Mouse (Mus musculus) midbrain, embryonic 16.5 days (tissue): ENCODE measurements around the gene Eef1a1. TPM values are rescaled to one million over a fixed set of nuclear protein-coding genes. Genes with fewer than 3 reads are reported as not detected.

Experiments
- ATAC-seq: fragments of 200-750 bp; cut with Nextera tagmentation; 2 replicates; pipeline ENCODE4 v1.8.0; 2017; ENCODE audit warnings: moderate TSS enrichment
- H3K27ac ChIP-seq: fragments of 300-500 bp; sonication (generic); 2 replicates; pipeline ENCODE4 v1.5.1; 2014; ENCODE audit warnings: mild to moderate bottlenecking, low read length, mixed read lengths
- H3K27me3 ChIP-seq: fragments of 300-500 bp; sonication (generic); 2 replicates; pipeline ENCODE4 v1.6.1; 2014; ENCODE audit warnings: low read depth, low read length, mixed read lengths; ENCODE audit not compliant: control insufficient read depth, insufficient read depth
- H3K36me3 ChIP-seq: fragments of 300-500 bp; sonication (generic); 2 replicates; pipeline ENCODE4 v1.6.1; 2014; ENCODE audit warnings: mild to moderate bottlenecking, low read length, moderate library complexity, mixed read lengths; ENCODE audit not compliant: control insufficient read depth, insufficient read depth
- H3K4me1 ChIP-seq: fragments of 300-500 bp; sonication (generic); 2 replicates; pipeline ENCODE4 v1.6.1; 2014; ENCODE audit warnings: mild to moderate bottlenecking, low read length, mixed read lengths; ENCODE audit not compliant: control insufficient read depth, insufficient read depth
- H3K4me2 ChIP-seq: fragments of 300-500 bp; sonication (generic); 2 replicates; pipeline ENCODE4 v1.6.1; 2014; ENCODE audit warnings: mild to moderate bottlenecking, low read length, mixed read lengths
- H3K4me3 ChIP-seq: fragments of 300-500 bp; sonication (generic); 2 replicates; pipeline ENCODE4 v1.5.1; 2014; ENCODE audit warnings: low read depth, mild to moderate bottlenecking, low read length, moderate library complexity, mixed read lengths
- H3K9ac ChIP-seq: fragments of 300-500 bp; sonication (generic); 2 replicates; pipeline ENCODE4 v1.6.1; 2014; ENCODE audit warnings: low read depth, low read length, mixed read lengths
- H3K9me3 ChIP-seq: fragments of 300-500 bp; sonication (generic); replicated peaks from 2 replicates; pipeline ENCODE4 v1.6.1; 2014; ENCODE audit warnings: mild to moderate bottlenecking, low read length, mixed read lengths; ENCODE audit not compliant: control insufficient read depth, poor library complexity, severe bottlenecking
- WGBS: fragments of 180-500 bp; shearing (Covaris S2); extraction: QIAGEN DNeasy Blood & Tissue Kit; methylation state at CpG from one replicate; pipeline ENCODE4 v1.1.7; 2014; 5-methylcytosine and 5-hydroxymethylcytosine counted together
- polyA plus RNA-seq: library from polyadenylated mRNA; unstranded; fragments of >200 nt; fragmentation: Nextera tagmentation; extraction: Ambion mirVana; gene quantifications from 2 replicates; pipeline ENCODE4 v1.2.1, GENCODE M21; 2015

Gene Eef1a1
- polyA plus RNA-seq, 1 experiment from 2014 or later: 2,998 TPM

DNA sequence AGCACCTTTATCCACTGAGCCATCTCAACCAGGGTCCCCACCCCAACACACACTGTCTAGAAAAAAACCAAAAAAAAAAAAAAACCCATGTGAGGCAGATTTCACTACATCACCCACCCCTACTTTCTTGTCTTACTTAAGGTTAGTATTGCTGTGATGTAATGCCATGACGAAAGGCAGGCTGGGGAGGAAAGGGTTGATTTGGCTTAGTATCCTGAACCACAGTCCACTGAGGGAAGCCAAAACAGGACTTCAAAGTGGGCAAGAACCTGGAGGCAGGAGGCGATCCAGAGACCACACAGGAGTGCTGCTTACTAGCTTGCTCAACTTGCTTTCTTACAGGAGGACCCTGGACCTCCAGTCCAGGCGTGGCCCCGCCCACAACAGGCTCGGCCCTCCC lies 38.5 kb downstream of the Eef1a1 start:
- WGBS: 77% methylated on average over 5 of the region's 5 CpGs

GRCm38 (mm10) chr9:78447973-78448873 lies 40.7 kb downstream of the Eef1a1 start, which contains the start of the genes Mto1 and Gm17324:
Gene Mto1 (plus strand): TSS chr9:78448208.
Gene Gm17324 (minus strand): TSS chr9:78448786.
- H3K27ac ChIP-seq: peak within 1 kb of the TSS; percentile 96
- peaks cover 28% of the 10 kb centered on the region for H3K27me3 ChIP-seq
- ATAC-seq: peak; percentile 95
- WGBS: under 1% methylated on average over 96 of the region's 96 CpGs
- H3K9ac ChIP-seq: peak within 1 kb of the TSS; percentile 96
- peaks cover 4% of the 10 kb centered on the region for H3K36me3 ChIP-seq
- peaks cover 8% of the 10 kb centered on the region for H3K4me1 ChIP-seq
- peak within 1 kb of the TSS; percentile 96 for H3K4me3 ChIP-seq
- H3K4me2 ChIP-seq: peak within 1 kb of the TSS; percentile 66
- H3K9me3 ChIP-seq: no peaks in the 10 kb centered on the region

More for the DNA sequence above, 38.5 kb downstream of the Eef1a1 start:
- no peak overlapping the region for H3K9ac ChIP-seq
- peaks cover 9% of the 10 kb centered on the region for H3K36me3 ChIP-seq
- no peaks in the 10 kb centered on the region for H3K9me3 ChIP-seq
- no peak overlapping the region for H3K4me2 ChIP-seq
- H3K27me3 ChIP-seq: peaks cover 13% of the 10 kb centered on the region
- no peak overlapping the region for H3K4me3 ChIP-seq
- no peak overlapping the region for H3K27ac ChIP-seq
- peaks cover 8% of the 10 kb centered on the region for H3K4me1 ChIP-seq
- no peak for ATAC-seq

GRCm38 (mm10) chr9:78447606-78447972 lies 41.4 kb downstream of the Eef1a1 start:
- H3K36me3 ChIP-seq: peaks cover 4% of the 10 kb centered on the region
- WGBS: 31% methylated on average over 9 of the region's 9 CpGs
- H3K4me1 ChIP-seq: peaks cover 13% of the 10 kb centered on the region
- no peaks in the 10 kb centered on the region for H3K9me3 ChIP-seq
- H3K4me2 ChIP-seq: peak overlapping the region; percentile 66
- H3K27ac ChIP-seq: peak overlapping the region; percentile 96
- peaks cover 35% of the 10 kb centered on the region for H3K27me3 ChIP-seq
- peak overlapping the region; percentile 96 for H3K4me3 ChIP-seq
- H3K9ac ChIP-seq: peak overlapping the region; percentile 96
- ATAC-seq: peak; percentile 59

- Histone ChIP-seq H3K36me3 (no peaks in the 10 kb centered on the region), H3K27ac (no peak within 1 kb of the TSS), H3K9ac (peak within 1 kb of the TSS; percentile 54), H3K27me3 (peaks cover 64% of the 10 kb centered on the region), H3K4me1 (peaks cover 12% of the 10 kb centered on the region), H3K4me3 (peak within 1 kb of the TSS; percentile 45), H3K4me2 (peak within 1 kb of the TSS; percentile 79), H3K9me3 (no peaks in the 10 kb centered on the region)
- peak; percentile 64 for ATAC-seq
- WGBS: under 1% methylated on average over 81 of the region's 81 CpGs
Measured at GRCm38 (mm10) chr9:78442579-78443392, 46.2 kb downstream of the Eef1a1 start, which contains the start of gene Cgas. Gene Cgas (minus strand): TSS chr9:78443237.

GRCm38 (mm10) chr9:78442237-78442578 lies 46.7 kb downstream of the Eef1a1 start:
- peaks cover 9% of the 10 kb centered on the region for H3K4me1 ChIP-seq
- H3K4me2 ChIP-seq: peak overlapping the region; percentile 79
- ATAC-seq: 0 out of 2 replicates have a peak, but pooled peaks have one; percentile 26
- no peak overlapping the region for H3K27ac ChIP-seq
- 3% methylated on average over 9 of the region's 9 CpGs for WGBS
- peak overlapping the region; percentile 45 for H3K4me3 ChIP-seq
- H3K9ac ChIP-seq: peak overlapping the region; percentile 54; the same call in 1 of the 2 replicates
- peaks cover 64% of the 10 kb centered on the region for H3K27me3 ChIP-seq
- H3K9me3 ChIP-seq: no peaks in the 10 kb centered on the region
- H3K36me3 ChIP-seq: no peaks in the 10 kb centered on the region

DNA sequence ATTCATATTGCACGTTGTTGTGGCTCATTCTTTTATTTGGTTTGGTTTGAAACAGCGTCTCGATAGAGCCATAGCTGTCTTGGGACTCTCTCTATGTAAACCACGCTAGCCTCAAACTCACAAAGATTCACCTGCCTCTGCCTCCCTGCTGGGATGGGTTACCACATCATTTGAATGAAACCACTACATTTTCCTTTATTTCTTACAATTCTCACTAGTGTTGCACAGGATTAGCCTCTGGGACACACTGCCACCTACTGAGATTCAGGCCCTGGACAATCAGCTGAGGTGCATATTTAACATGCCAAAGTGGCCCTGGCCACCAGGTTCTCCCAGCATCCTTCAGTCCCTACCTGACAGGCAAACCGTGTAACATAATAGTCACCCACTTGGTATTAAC lies 49.5 kb downstream of the Eef1a1 start:
- Histone ChIP-seq H3K27me3 (peaks cover 44% of the 10 kb centered on the region), H3K9ac (no peak overlapping the region), H3K27ac (no peak overlapping the region), H3K36me3 (no peaks in the 10 kb centered on the region), H3K4me3 (no peak overlapping the region), H3K9me3 (no peaks in the 10 kb centered on the region), H3K4me1 (peaks cover 9% of the 10 kb centered on the region), H3K4me2 (no peak overlapping the region)
- WGBS: 66% methylated on average over 5 of the region's 5 CpGs
- ATAC-seq: no peak

GRCm38 (mm10) chr9:78432471-78432870 lies 56.5 kb downstream of the Eef1a1 start:
- no peak overlapping the region for H3K4me3 ChIP-seq
- no peaks in the 10 kb centered on the region for H3K9me3 ChIP-seq
- H3K9ac ChIP-seq: no peak overlapping the region
- H3K27ac ChIP-seq: no peak overlapping the region
- WGBS: 85% methylated on average over 5 of the region's 5 CpGs
- no peak for ATAC-seq
- H3K4me1 ChIP-seq: no peaks in the 10 kb centered on the region
- no peaks in the 10 kb centered on the region for H3K27me3 ChIP-seq
- no peaks in the 10 kb centered on the region for H3K36me3 ChIP-seq
- no peak overlapping the region for H3K4me2 ChIP-seq

- H3K4me1 ChIP-seq: no peaks in the 10 kb centered on the region
- H3K27me3 ChIP-seq: no peaks in the 10 kb centered on the region
- 77% methylated on average over 6 of the region's 6 CpGs for WGBS
- no peak overlapping the region for H3K9ac ChIP-seq
- no peak overlapping the region for H3K4me3 ChIP-seq
- no peak overlapping the region for H3K4me2 ChIP-seq
- H3K36me3 ChIP-seq: no peaks in the 10 kb centered on the region
- no peak for ATAC-seq
- no peaks in the 10 kb centered on the region for H3K9me3 ChIP-seq
- H3K27ac ChIP-seq: no peak overlapping the region
Measured at GRCm38 (mm10) chr9:78430486-78430885, 58.5 kb downstream of the Eef1a1 start.
